28 mouse cellular contexts compared by ENCODE assay signal in genomic region chr4:46716361-46716760, GRCm38 (mm10).
A peak's percentile ranks its signal among the peaks of the same experiment; 100 is the strongest.
DNase-seq lines count a peak whose midpoint lies in the region; ATAC-seq lines count a peak whose summit lies in the region.
"Had no signal": no experiment of that assay in that cellular context is flagged by ENCODE, and none has a peak within 500 bp of the region (broad histone marks: within the 10 kb centered on the region; RNA-seq: fewer than 3 reads in every experiment).

No protein-coding gene starts in this region.

- no peak overlapping the region for H3K27ac ChIP-seq in forebrain, embryonic 13.5 days
- H3K27ac ChIP-seq in forebrain, embryonic 14.5 days (ENCODE audit: low read depth, low read length) = no peak overlapping the region
- H3K27ac ChIP-seq in midbrain, embryonic 12.5 days (replicated peaks) = no peak overlapping the region
- H3K27ac ChIP-seq: embryonic facial prominence, embryonic 13.5 days; gastrocnemius, adult 2 months; heart, embryonic 15.5 days; intestine, embryonic 15.5 days; liver, embryonic 15.5 days; macrophage had no signal

- H3K4me2 ChIP-seq in forebrain, embryonic 13.5 days = peak overlapping the region; percentile 2; the same call in 1 of the 2 replicates
- no peak overlapping the region for H3K4me2 ChIP-seq in forebrain, embryonic 14.5 days (ENCODE audit: low read length)
- peak overlapping the region; percentile 27; the same call in 1 of the 2 replicates for H3K4me2 ChIP-seq in midbrain, embryonic 12.5 days (replicated peaks)
- H3K4me2 ChIP-seq: embryonic facial prominence, embryonic 13.5 days; heart, embryonic 15.5 days; intestine, embryonic 15.5 days; liver, embryonic 15.5 days had no signal

- H3K9me3 ChIP-seq in forebrain, embryonic 13.5 days (replicated peaks) = no peaks in the 10 kb centered on the region
- no peaks in the 10 kb centered on the region for H3K9me3 ChIP-seq in forebrain, embryonic 14.5 days (replicated peaks; ENCODE audit: control insufficient read depth, low read length)
- H3K9me3 ChIP-seq in midbrain, embryonic 12.5 days = no peaks in the 10 kb centered on the region
- H3K9me3 ChIP-seq: embryonic facial prominence, embryonic 13.5 days; heart, embryonic 15.5 days; intestine, embryonic 15.5 days; limb, embryonic 10.5 days; liver, embryonic 15.5 days had no signal

- 0 out of 2 replicates have a peak, but pooled peaks cover 6% of the 10 kb centered on the region for H3K4me1 ChIP-seq in forebrain, embryonic 13.5 days
- no peaks in the 10 kb centered on the region for H3K4me1 ChIP-seq in forebrain, embryonic 14.5 days (ENCODE audit: control insufficient read depth, insufficient read depth, low read length)
- H3K4me1 ChIP-seq in midbrain, embryonic 12.5 days = peaks cover 23% of the 10 kb centered on the region
- H3K4me1 ChIP-seq: embryonic facial prominence, embryonic 13.5 days; intestine, embryonic 15.5 days had no signal

- H3K27me3 ChIP-seq in forebrain, embryonic 13.5 days = no peaks in the 10 kb centered on the region; the same call in 1 of the 2 replicates
- no peaks in the 10 kb centered on the region for H3K27me3 ChIP-seq in forebrain, embryonic 14.5 days (replicated peaks; ENCODE audit: control insufficient read depth, insufficient read depth, low read length)
- peaks cover 16% of the 10 kb centered on the region; the same call in 1 of the 2 replicates for H3K27me3 ChIP-seq in midbrain, embryonic 12.5 days
- H3K27me3 ChIP-seq: liver, embryonic 15.5 days had no signal

- no peak for DNase-seq in forebrain, embryonic 14.5 days (ENCODE audit: low spot score)
- DNase-seq in embryo, embryonic 10.5 days (ENCODE audit: low spot score) = peak; percentile 49
- no peak for DNase-seq in left cerebral cortex, adult 11 months (ENCODE audit: low spot score)
- DNase-seq in layer of hippocampus, postnatal 25 days (ENCODE audit: extremely low spot score in 1 of 2, low spot score in 1 of 2) = no peak
- DNase-seq in lung, adult 18-20 months = no peak
- DNase-seq: adrenal gland, adult 8-10 months; B cell, adult 2 months; cerebellum, adult 2 months; cerebellum, postnatal 36 days; gastrocnemius, adult 2 months; heart, postnatal 4 days; kidney, adult 8-10 months; kidney, postnatal 10 days; liver; right cerebral cortex, postnatal 14 days; spleen, adult 18-20 months had no signal

- no peaks in the 10 kb centered on the region for H3K36me3 ChIP-seq in forebrain, embryonic 13.5 days (ENCODE audit: poor library complexity, severe bottlenecking)
- no peaks in the 10 kb centered on the region for H3K36me3 ChIP-seq in forebrain, embryonic 14.5 days (ENCODE audit: control insufficient read depth, insufficient read depth, low read length)
- no peaks in the 10 kb centered on the region for H3K36me3 ChIP-seq in midbrain, embryonic 12.5 days
- H3K36me3 ChIP-seq: embryonic facial prominence, embryonic 13.5 days; G1E; heart, embryonic 15.5 days; intestine, embryonic 15.5 days; limb, embryonic 10.5 days; liver, embryonic 15.5 days had no signal

- no peak overlapping the region for H3K4me3 ChIP-seq in forebrain, embryonic 13.5 days
- H3K4me3 ChIP-seq in forebrain, embryonic 14.5 days (ENCODE audit: low read depth, low read length) = no peak overlapping the region
- no peak overlapping the region for H3K4me3 ChIP-seq in midbrain, embryonic 12.5 days
- H3K4me3 ChIP-seq: embryonic facial prominence, embryonic 13.5 days; erythroblast, embryonic 14.5 days; gastrocnemius, adult 2 months; heart, embryonic 15.5 days; intestine, embryonic 15.5 days; limb, embryonic 10.5 days; liver, embryonic 15.5 days had no signal

- 0% methylated on average over 1 of the region's 1 CpGs for WGBS in forebrain, embryonic 13.5 days
- 7% methylated on average over 1 of the region's 1 CpGs for WGBS in forebrain, embryonic 14.5 days
- 0% methylated on average over 1 of the region's 1 CpGs for WGBS in midbrain, embryonic 12.5 days

- ATAC-seq in forebrain, embryonic 13.5 days = no peak; the same call in 1 of the 2 replicates
- ATAC-seq in forebrain, embryonic 14.5 days = no peak
- ATAC-seq in midbrain, embryonic 12.5 days (ENCODE audit: low FRiP score, low read depth) = no peak; the same call in 1 of the 2 replicates
- ATAC-seq: hindbrain, embryonic 16.5 days; intestine, embryonic 15.5 days; Patski had no signal

- H3K9ac ChIP-seq in forebrain, embryonic 13.5 days = no peak overlapping the region
- no peak overlapping the region for H3K9ac ChIP-seq in forebrain, embryonic 14.5 days (ENCODE audit: low read length)
- no peak overlapping the region for H3K9ac ChIP-seq in midbrain, embryonic 12.5 days (replicated peaks)
- H3K9ac ChIP-seq: embryonic facial prominence, embryonic 13.5 days; heart, embryonic 15.5 days; intestine, embryonic 15.5 days; liver, embryonic 15.5 days had no signal
